Mouse (Mus musculus): ENCODE measurements around the gene Col24a1. TPM values are rescaled to one million over a fixed set of nuclear protein-coding genes. Genes with fewer than 3 reads are reported as not detected.

The Col24a1 gene
- polyA plus RNA-seq, 1 experiment from 2014 or later = 0.39 TPM

DNA sequence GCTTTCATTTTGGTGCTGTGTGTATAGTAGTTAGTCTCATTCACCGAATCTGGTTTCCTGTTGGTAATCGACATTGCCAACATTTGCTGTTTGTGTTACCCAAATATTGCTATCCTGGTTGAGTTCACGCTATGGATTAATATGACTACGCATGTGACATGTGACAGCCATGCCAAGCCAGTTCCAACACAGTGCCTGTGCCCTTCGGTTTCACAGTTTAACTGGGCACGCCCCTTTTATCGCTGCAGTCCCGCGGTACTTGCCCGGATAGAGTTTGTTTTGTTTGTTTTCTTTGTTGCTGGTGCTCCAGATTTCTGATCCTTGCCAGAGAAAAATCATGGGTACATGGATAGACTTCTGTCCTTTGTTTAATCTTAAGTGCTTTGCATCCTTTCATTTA lies 263.9 kb downstream of the Col24a1 start:
- Histone ChIP-seq H3K4me2 (ENCODE audit: low read length) (no peak overlapping the region), H3K4me1 (replicated peaks; ENCODE audit: control insufficient read depth, insufficient read depth, low read length) (no peaks in the 10 kb centered on the region), H3K4me3 (replicated peaks; ENCODE audit: low read length) (no peak overlapping the region), H3K36me3 (ENCODE audit: control insufficient read depth, insufficient read depth) (no peaks in the 10 kb centered on the region), H3K27me3 (replicated peaks; ENCODE audit: control insufficient read depth, insufficient read depth, low read length) (no peaks in the 10 kb centered on the region), H3K9me3 (ENCODE audit: control insufficient read depth, low read length) (no peaks in the 10 kb centered on the region), H3K9ac (replicated peaks; ENCODE audit: low read depth, low read length) (no peak overlapping the region), H3K27ac (ENCODE audit: low read length) (no peak overlapping the region)
- WGBS = 91% methylated on average over 10 of the region's 10 CpGs
- no peak for ATAC-seq

DNA sequence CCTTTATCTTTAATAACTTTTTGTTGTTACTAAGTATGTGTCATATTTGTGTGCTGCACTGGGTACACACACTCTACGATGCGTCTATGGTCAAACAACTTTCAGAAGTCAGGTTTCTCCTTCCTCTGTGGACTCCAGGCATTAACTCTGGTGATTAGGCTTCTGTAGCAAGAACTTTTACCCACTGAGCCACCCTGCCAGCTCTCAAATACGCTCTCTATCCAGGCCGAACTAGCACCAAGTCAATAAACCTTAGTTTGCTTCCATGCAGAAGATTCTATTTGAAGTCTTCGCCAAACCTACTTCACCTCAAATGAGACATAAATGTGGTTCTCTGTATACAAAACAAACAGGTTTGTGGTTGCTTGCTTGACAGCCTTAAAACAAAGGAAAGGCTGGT lies 267.4 kb downstream of the Col24a1 start:
- 90% methylated on average over 5 of the region's 5 CpGs for WGBS
- no peak overlapping the region for H3K9ac ChIP-seq (replicated peaks; ENCODE audit: low read depth, low read length)
- no peak for ATAC-seq
- no peak overlapping the region for H3K4me2 ChIP-seq (ENCODE audit: low read length)
- H3K4me1 ChIP-seq (replicated peaks; ENCODE audit: control insufficient read depth, insufficient read depth, low read length) = no peaks in the 10 kb centered on the region
- no peak overlapping the region for H3K4me3 ChIP-seq (replicated peaks; ENCODE audit: low read length)
- 0 out of 2 replicates have a peak, but pooled peaks cover 4% of the 10 kb centered on the region for H3K9me3 ChIP-seq (ENCODE audit: control insufficient read depth, low read length)
- no peaks in the 10 kb centered on the region for H3K36me3 ChIP-seq (ENCODE audit: control insufficient read depth, insufficient read depth)
- no peaks in the 10 kb centered on the region for H3K27me3 ChIP-seq (replicated peaks; ENCODE audit: control insufficient read depth, insufficient read depth, low read length)
- no peak overlapping the region for H3K27ac ChIP-seq (ENCODE audit: low read length)

DNA sequence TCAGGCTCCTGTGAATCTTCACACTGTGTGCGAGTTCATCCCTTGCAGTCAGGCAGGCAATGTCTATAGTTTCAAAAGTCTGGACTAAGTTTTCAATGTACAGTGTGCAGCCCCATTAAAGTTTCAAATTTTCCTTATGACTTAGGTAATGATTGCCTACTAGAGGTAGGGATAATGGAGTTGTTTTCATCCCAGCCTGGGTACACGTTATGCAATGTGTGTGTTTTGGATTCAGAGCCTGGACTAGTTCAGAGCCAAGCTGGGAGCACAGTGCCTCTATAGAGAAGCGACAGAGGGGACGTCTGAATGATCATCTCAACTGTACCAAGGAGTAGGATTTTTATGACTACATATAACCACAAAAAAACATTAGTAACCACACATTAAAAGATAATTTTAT lies 267.8 kb downstream of the Col24a1 start:
- Histone ChIP-seq H3K27me3 (replicated peaks; ENCODE audit: control insufficient read depth, insufficient read depth, low read length) (no peaks in the 10 kb centered on the region), H3K36me3 (ENCODE audit: control insufficient read depth, insufficient read depth) (no peaks in the 10 kb centered on the region), H3K9me3 (ENCODE audit: control insufficient read depth, low read length) (0 out of 2 replicates have a peak, but pooled peaks cover 4% of the 10 kb centered on the region), H3K27ac (ENCODE audit: low read length) (no peak overlapping the region), H3K9ac (replicated peaks; ENCODE audit: low read depth, low read length) (no peak overlapping the region), H3K4me3 (replicated peaks; ENCODE audit: low read length) (no peak overlapping the region), H3K4me1 (replicated peaks; ENCODE audit: control insufficient read depth, insufficient read depth, low read length) (no peaks in the 10 kb centered on the region), H3K4me2 (ENCODE audit: low read length) (no peak overlapping the region)
- ATAC-seq = no peak
- 85% methylated on average over 4 of the region's 4 CpGs for WGBS

DNA sequence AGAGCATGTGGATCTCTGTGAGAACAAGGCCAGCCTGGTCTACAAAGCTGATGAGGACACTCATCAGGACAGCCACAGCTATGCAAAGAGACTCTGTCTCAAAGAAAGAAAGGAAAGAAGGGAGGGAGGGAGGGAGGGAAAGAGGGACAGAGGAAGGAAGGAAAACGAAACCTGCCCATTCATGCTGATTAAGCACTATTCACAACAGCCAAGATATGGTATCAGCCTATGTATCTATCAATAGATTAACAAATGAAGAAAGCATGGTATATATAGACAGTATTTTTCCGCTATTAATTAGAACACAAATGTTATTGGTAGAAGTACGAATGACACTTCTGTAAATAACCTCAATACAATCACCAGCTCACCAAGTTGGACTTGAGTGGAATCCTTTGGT lies 282.2 kb downstream of the Col24a1 start:
- no peak overlapping the region for H3K4me3 ChIP-seq (replicated peaks; ENCODE audit: low read length)
- H3K27me3 ChIP-seq (replicated peaks; ENCODE audit: control insufficient read depth, insufficient read depth, low read length) = no peaks in the 10 kb centered on the region
- H3K4me2 ChIP-seq (ENCODE audit: low read length) = no peak overlapping the region
- 85% methylated on average over 3 of the region's 3 CpGs for WGBS
- no peak for ATAC-seq
- H3K9ac ChIP-seq (replicated peaks; ENCODE audit: low read depth, low read length) = no peak overlapping the region
- no peaks in the 10 kb centered on the region for H3K9me3 ChIP-seq (ENCODE audit: control insufficient read depth, low read length)
- peaks cover 10% of the 10 kb centered on the region for H3K36me3 ChIP-seq (ENCODE audit: control insufficient read depth, insufficient read depth)
- H3K27ac ChIP-seq (ENCODE audit: low read length) = no peak overlapping the region
- peaks cover 13% of the 10 kb centered on the region for H3K4me1 ChIP-seq (replicated peaks; ENCODE audit: control insufficient read depth, insufficient read depth, low read length)

DNA sequence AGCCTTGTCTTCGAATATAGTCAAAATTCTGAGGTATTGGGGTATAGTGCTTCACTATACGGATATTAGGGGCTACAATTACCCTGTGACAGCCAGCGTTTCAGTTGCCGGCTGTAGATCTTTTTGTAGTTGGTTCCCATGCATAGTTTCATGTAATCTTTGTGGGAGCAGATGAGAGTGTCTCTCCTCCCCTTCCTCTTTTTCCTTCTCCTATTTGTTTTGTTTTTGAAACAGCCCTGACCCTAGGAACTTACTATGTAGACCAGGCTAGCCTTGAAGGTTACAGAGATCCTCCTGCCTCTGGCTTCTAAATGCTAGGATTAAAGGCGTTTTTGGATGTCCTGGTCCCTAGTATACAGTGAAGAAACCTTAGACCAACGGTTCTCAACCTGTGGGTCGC lies 283.1 kb downstream of the Col24a1 start:
- Histone ChIP-seq H3K9ac (replicated peaks; ENCODE audit: low read depth, low read length) (no peak overlapping the region), H3K4me2 (ENCODE audit: low read length) (peak overlapping the region; percentile 94; the same call in 1 of the 2 replicates), H3K27me3 (replicated peaks; ENCODE audit: control insufficient read depth, insufficient read depth, low read length) (no peaks in the 10 kb centered on the region), H3K4me1 (replicated peaks; ENCODE audit: control insufficient read depth, insufficient read depth, low read length) (peaks cover 13% of the 10 kb centered on the region), H3K4me3 (replicated peaks; ENCODE audit: low read length) (no peak overlapping the region), H3K36me3 (ENCODE audit: control insufficient read depth, insufficient read depth) (peaks cover 10% of the 10 kb centered on the region), H3K27ac (ENCODE audit: low read length) (no peak overlapping the region), H3K9me3 (ENCODE audit: control insufficient read depth, low read length) (no peaks in the 10 kb centered on the region)
- ATAC-seq = peak; percentile 13
- 90% methylated on average over 7 of the region's 7 CpGs for WGBS

DNA sequence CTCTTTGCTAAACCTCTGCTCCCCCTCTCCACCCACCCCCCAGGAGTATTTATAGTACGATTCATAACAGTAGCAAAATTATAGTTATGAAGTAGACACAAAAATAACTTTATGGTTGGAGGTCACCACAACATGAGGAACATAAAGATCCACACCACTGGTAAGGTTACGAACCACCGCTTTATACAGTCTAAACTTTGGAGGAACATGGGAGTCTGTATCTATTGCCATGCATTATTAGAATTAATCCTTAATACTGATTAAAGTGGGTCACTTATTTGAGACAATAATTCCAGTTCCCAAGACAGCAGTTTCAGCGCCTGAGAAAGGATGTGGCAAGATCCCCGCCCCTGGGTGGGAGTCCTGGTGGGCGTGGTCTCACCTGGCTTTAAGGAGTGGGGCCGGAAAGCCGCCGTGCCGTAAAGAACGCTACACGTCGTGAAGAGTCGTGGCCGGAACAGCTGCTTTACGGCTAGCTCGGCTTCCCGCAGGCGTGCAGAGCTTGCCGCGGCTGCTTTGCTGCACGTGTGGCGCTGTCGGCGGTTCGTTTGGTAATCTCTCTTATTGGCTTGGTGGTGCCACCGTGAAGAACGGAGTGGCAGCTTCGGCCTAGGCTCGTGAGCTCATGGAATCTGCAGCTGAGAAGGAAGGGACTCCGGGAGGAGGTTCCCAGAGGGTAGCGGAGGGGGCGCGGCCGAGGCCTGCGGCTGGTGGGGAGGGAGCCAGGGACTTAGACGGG lies 283.6 kb downstream of the Col24a1 start, which contains the start of gene Znhit6:
Gene Znhit6 (plus strand): TSS at position 463 of the 739 bp plus-strand sequence.
- H3K4me3 ChIP-seq (replicated peaks; ENCODE audit: low read length) = peak within 1 kb of the TSS; percentile 79
- peak within 1 kb of the TSS; percentile 55 for H3K27ac ChIP-seq (ENCODE audit: low read length)
- ATAC-seq = peak; percentile 91
- no peaks in the 10 kb centered on the region for H3K9me3 ChIP-seq (ENCODE audit: control insufficient read depth, low read length)
- peaks cover 13% of the 10 kb centered on the region for H3K4me1 ChIP-seq (replicated peaks; ENCODE audit: control insufficient read depth, insufficient read depth, low read length)
- WGBS = 6% methylated on average over 37 of the region's 37 CpGs
- H3K9ac ChIP-seq (replicated peaks; ENCODE audit: low read depth, low read length) = peak within 1 kb of the TSS; percentile 74
- H3K4me2 ChIP-seq (ENCODE audit: low read length) = peak within 1 kb of the TSS; percentile 94
- H3K36me3 ChIP-seq (ENCODE audit: control insufficient read depth, insufficient read depth) = peaks cover 10% of the 10 kb centered on the region
- no peaks in the 10 kb centered on the region for H3K27me3 ChIP-seq (replicated peaks; ENCODE audit: control insufficient read depth, insufficient read depth, low read length)

DNA sequence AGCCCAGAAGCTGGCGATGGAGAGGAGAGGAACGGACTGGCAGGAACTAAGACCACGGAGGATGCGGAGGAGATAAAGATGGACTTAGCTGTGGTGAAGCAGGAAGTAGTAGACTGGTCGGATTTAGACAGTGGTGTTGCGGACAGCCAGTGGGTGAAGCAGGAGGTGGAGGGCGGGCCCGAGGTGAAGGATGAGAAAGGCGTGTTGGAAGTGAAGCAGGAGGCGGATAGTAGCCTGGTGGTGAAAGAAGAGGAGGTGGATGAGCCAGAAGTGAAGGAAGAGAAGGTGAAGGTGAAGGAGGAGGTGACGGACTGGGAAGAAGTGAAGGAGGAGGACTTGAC lies 284.2 kb downstream of the Col24a1 start:
- ATAC-seq = no peak
- peak overlapping the region; percentile 94 for H3K4me2 ChIP-seq (ENCODE audit: low read length)
- H3K4me1 ChIP-seq (replicated peaks; ENCODE audit: control insufficient read depth, insufficient read depth, low read length) = peaks cover 13% of the 10 kb centered on the region
- WGBS = under 1% methylated on average over 11 of the region's 11 CpGs
- H3K4me3 ChIP-seq (replicated peaks; ENCODE audit: low read length) = peak overlapping the region; percentile 79
- H3K36me3 ChIP-seq (ENCODE audit: control insufficient read depth, insufficient read depth) = peaks cover 10% of the 10 kb centered on the region
- H3K9me3 ChIP-seq (ENCODE audit: control insufficient read depth, low read length) = no peaks in the 10 kb centered on the region
- H3K27ac ChIP-seq (ENCODE audit: low read length) = peak overlapping the region; percentile 55
- H3K27me3 ChIP-seq (replicated peaks; ENCODE audit: control insufficient read depth, insufficient read depth, low read length) = no peaks in the 10 kb centered on the region
- peak overlapping the region; percentile 74 for H3K9ac ChIP-seq (replicated peaks; ENCODE audit: low read depth, low read length)

DNA sequence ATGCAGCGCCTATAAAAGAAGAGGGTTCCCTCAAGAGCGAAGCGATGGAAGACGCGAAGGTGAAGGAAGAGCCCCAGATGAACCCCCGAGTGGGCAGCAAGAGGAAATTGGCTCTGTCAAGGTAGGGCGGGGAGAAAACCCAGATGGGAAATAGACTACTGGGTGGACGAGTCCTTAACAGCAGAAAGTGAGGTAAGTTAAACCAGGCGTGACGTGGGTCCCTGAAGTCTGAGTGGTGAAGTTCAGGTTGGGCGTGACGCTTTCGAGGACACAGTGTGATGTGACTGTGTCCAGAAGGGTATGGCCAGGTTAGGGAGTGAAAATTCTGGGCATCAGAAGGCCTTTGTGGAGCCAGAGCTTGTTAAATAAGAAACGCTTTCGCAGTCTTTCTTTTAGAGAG lies 284.6 kb downstream of the Col24a1 start:
- Histone ChIP-seq H3K27ac (ENCODE audit: low read length) (no peak overlapping the region), H3K4me2 (ENCODE audit: low read length) (peak overlapping the region; percentile 94), H3K4me1 (replicated peaks; ENCODE audit: control insufficient read depth, insufficient read depth, low read length) (peaks cover 13% of the 10 kb centered on the region), H3K27me3 (replicated peaks; ENCODE audit: control insufficient read depth, insufficient read depth, low read length) (no peaks in the 10 kb centered on the region), H3K9ac (replicated peaks; ENCODE audit: low read depth, low read length) (peak overlapping the region; percentile 74), H3K36me3 (ENCODE audit: control insufficient read depth, insufficient read depth) (peaks cover 10% of the 10 kb centered on the region), H3K4me3 (replicated peaks; ENCODE audit: low read length) (peak overlapping the region; percentile 79), H3K9me3 (ENCODE audit: control insufficient read depth, low read length) (no peaks in the 10 kb centered on the region)
- 27% methylated on average over 15 of the region's 15 CpGs for WGBS
- ATAC-seq = no peak; the same call in 1 of the 2 replicates

DNA sequence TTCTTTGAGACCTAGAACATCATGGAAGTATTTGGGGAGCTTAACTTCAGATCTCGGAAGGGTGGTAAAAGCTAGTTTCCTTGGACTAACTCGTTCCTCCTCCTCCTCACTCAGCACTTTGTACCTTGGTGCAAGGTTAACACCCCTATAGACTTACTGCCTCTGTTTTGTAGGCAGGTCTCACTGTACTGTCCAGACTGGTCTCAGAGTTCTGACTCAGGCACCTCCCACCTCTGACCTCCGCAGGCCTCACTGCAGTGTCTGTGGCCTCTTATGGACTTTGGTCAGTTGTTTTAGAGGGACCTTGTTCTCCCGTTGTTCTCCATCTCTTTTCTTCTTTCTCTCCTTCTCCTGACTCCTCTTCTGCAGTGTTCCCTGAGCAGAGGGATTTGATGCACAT lies 290.8 kb downstream of the Col24a1 start:
- Histone ChIP-seq H3K36me3 (ENCODE audit: control insufficient read depth, insufficient read depth) (peaks cover 12% of the 10 kb centered on the region), H3K27ac (ENCODE audit: low read length) (no peak overlapping the region)
- WGBS = 90% methylated on average over 4 of the region's 4 CpGs

More for the DNA sequence above, 290.8 kb downstream of the Col24a1 start:
- Histone ChIP-seq H3K9me3 (ENCODE audit: control insufficient read depth, low read length) (no peaks in the 10 kb centered on the region), H3K9ac (replicated peaks; ENCODE audit: low read depth, low read length) (no peak overlapping the region), H3K4me2 (ENCODE audit: low read length) (no peak overlapping the region), H3K27me3 (replicated peaks; ENCODE audit: control insufficient read depth, insufficient read depth, low read length) (no peaks in the 10 kb centered on the region), H3K4me3 (replicated peaks; ENCODE audit: low read length) (no peak overlapping the region), H3K4me1 (replicated peaks; ENCODE audit: control insufficient read depth, insufficient read depth, low read length) (no peaks in the 10 kb centered on the region)
- no peak for ATAC-seq

All from forebrain, embryonic 16.5 days (tissue).